Mouse (Mus musculus) olfactory bulb, adult 2 months (tissue): Measurements from ENCODE around the gene Klf13.

Source experiments
- CTCF ChIP-seq: fragments of 200-500 bp; IDR thresholded peaks from 2 replicates; pipeline ENCODE4 v1.5.1; 2012; ENCODE audit warnings: low read depth, mild to moderate bottlenecking, low read length, moderate library complexity; ENCODE audit not compliant: insufficient read depth
- POLR2A ChIP-seq: fragments of 200-500 bp; IDR thresholded peaks from 2 replicates; pipeline ENCODE4 v1.6.1; 2012; ENCODE audit warnings: mild to moderate bottlenecking, low read depth, low read length, moderate library complexity; ENCODE audit not compliant: insufficient read depth

DNA sequence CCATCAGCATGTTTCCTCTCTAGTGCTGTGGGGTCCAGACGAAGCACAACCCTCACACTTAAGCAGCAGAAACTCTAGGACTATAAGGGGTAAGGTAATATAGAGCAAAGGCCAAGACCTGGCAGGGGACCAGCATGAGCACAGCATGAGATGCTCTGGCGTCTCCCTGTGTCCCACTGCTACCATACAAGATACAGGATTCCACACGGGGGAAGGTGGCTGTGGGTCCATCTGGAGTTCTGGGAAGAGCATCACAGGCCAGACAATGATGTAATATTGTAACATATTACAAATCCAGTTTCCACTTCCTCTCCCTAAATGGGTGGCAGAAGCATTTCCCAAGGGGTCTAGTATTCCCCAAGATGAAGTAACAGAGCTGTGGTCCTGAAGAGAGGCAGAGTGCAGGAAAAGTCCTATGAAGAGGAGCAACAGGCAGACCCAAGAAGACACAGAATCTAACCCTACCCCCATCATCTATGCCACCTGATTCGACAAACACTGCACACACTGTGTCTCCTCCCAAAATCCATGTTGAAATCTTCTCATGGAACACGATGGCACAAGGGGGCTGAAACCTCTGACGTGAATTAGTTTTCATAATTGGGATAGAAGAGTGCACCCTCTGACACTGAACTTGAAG is 22.3 kb downstream of the Klf13 start, which contains the start of gene E030018B13Rik:
- TF ChIP-seq POLR2A (no peak), CTCF (no peak)
